In genomic region chr12:54516039-54516438, GRCm38 (mm10) we compare ENCODE assay signal across 6 mouse cellular contexts.
A peak's percentile ranks its signal among the peaks of the same experiment; 100 is the strongest.
DNase-seq lines count a peak whose midpoint lies in the region; ATAC-seq and TF ChIP-seq lines count a peak whose summit lies in the region.
"Not testable (repeated sequence)": the region's sequence is repeated elsewhere in the genome, so short reads cannot be mapped to it uniquely, and the experiment has no call there.

No protein-coding gene starts in this region.

- not testable (repeated sequence) for TF ChIP-seq POLR2A in embryonic fibroblast, embryonic 13.5 days (IDR thresholded peaks at IDR 0.05; ENCODE audit: low read depth, low read length)

- not testable (repeated sequence) for DNase-seq in heart, postnatal 0 days (ENCODE audit: low spot score)
- peak; percentile 14 for DNase-seq in midbrain, embryonic 14.5 days

- not testable (repeated sequence) for H3K27me3 ChIP-seq in heart, embryonic 12.5 days (replicated peaks); heart, postnatal 0 days (ENCODE audit: control insufficient read depth, insufficient read depth, low read length); intestine, postnatal 0 days (replicated peaks; ENCODE audit: control insufficient read depth, insufficient read depth, low read length); midbrain, embryonic 14.5 days (ENCODE audit: control insufficient read depth, insufficient read depth, low read length); stomach, embryonic 16.5 days (ENCODE audit: control insufficient read depth, insufficient read depth, low read length)

- 23% methylated on average over 4 of the region's 4 CpGs for WGBS in heart, embryonic 12.5 days
- 35% methylated on average over 4 of the region's 4 CpGs for WGBS in heart, postnatal 0 days
- 62% methylated on average over 4 of the region's 4 CpGs for WGBS in intestine, postnatal 0 days
- WGBS in midbrain, embryonic 14.5 days, result 35% methylated on average over 4 of the region's 4 CpGs
- 50% methylated on average over 4 of the region's 4 CpGs for WGBS in stomach, embryonic 16.5 days

- H3K36me3 ChIP-seq in heart, embryonic 12.5 days; heart, postnatal 0 days (replicated peaks; ENCODE audit: control insufficient read depth, insufficient read depth, low read length); intestine, postnatal 0 days (ENCODE audit: control insufficient read depth, insufficient read depth); midbrain, embryonic 14.5 days (ENCODE audit: control insufficient read depth, insufficient read depth, low read length); stomach, embryonic 16.5 days (ENCODE audit: control insufficient read depth, insufficient read depth, low read length): not testable (repeated sequence)

- not testable (repeated sequence) for ATAC-seq in heart, embryonic 12.5 days (ENCODE audit: insufficient number of reproducible peaks, low FRiP score); heart, postnatal 0 days (ENCODE audit: insufficient read depth, low read depth); intestine, postnatal 0 days; midbrain, embryonic 14.5 days (ENCODE audit: low FRiP score, low TSS enrichment)
- peak; percentile 56; the same call in 1 of the 2 replicates for ATAC-seq in stomach, embryonic 16.5 days (ENCODE audit: insufficient read depth, low FRiP score)

- not testable (repeated sequence) for TF ChIP-seq CTCF in embryonic fibroblast, embryonic 13.5 days (IDR thresholded peaks at IDR 0.05; ENCODE audit: borderline replicate concordance, insufficient read depth, low read length); heart, postnatal 0 days (IDR thresholded peaks at IDR 0.05; ENCODE audit: low read depth); intestine, postnatal 0 days (IDR thresholded peaks at IDR 0.05; ENCODE audit: low read depth)

- TF ChIP-seq EP300 in heart, postnatal 0 days (IDR thresholded peaks at IDR 0.05; ENCODE audit: low read depth), result not testable (repeated sequence)

- H3K9me3 ChIP-seq in heart, embryonic 12.5 days (replicated peaks); heart, postnatal 0 days (replicated peaks; ENCODE audit: control insufficient read depth, low read length); intestine, postnatal 0 days (ENCODE audit: control insufficient read depth); midbrain, embryonic 14.5 days (ENCODE audit: control insufficient read depth, low read length); stomach, embryonic 16.5 days (replicated peaks; ENCODE audit: control insufficient read depth, low read length): not testable (repeated sequence)

- H3K4me3 ChIP-seq in embryonic fibroblast, embryonic 13.5 days (ENCODE audit: insufficient read depth, low read length); heart, embryonic 12.5 days; heart, postnatal 0 days (ENCODE audit: low read depth, low read length); intestine, postnatal 0 days (ENCODE audit: low read depth, low read length); midbrain, embryonic 14.5 days (replicated peaks; ENCODE audit: low read depth, low read length); stomach, embryonic 16.5 days (replicated peaks; ENCODE audit: low read length): not testable (repeated sequence)

- 0 out of 2 replicates have a peak overlapping the region, but pooled peaks have one; percentile 17 for H3K27ac ChIP-seq in embryonic fibroblast, embryonic 13.5 days (ENCODE audit: insufficient read depth, low read length)
- H3K27ac ChIP-seq in heart, embryonic 12.5 days (ENCODE audit: poor library complexity, severe bottlenecking), result peak overlapping the region; percentile 49; the same call in 1 of the 2 replicates
- peak overlapping the region; percentile 61; the same call in 1 of the 2 replicates for H3K27ac ChIP-seq in heart, postnatal 0 days (ENCODE audit: low read depth)
- H3K27ac ChIP-seq in intestine, postnatal 0 days (ENCODE audit: low read depth, low read length), result peak overlapping the region; percentile 46; the same call in 1 of the 2 replicates
- H3K27ac ChIP-seq in midbrain, embryonic 14.5 days (replicated peaks; ENCODE audit: low read depth, low read length), result not testable (repeated sequence)
- H3K27ac ChIP-seq in stomach, embryonic 16.5 days (ENCODE audit: low read length), result peak overlapping the region; percentile 89

- not testable (repeated sequence) for H3K9ac ChIP-seq in heart, embryonic 12.5 days; heart, postnatal 0 days (replicated peaks; ENCODE audit: low read depth, low read length); intestine, postnatal 0 days (ENCODE audit: low read depth, low read length); midbrain, embryonic 14.5 days (replicated peaks; ENCODE audit: low read length); stomach, embryonic 16.5 days (ENCODE audit: low read length)

- not testable (repeated sequence) for H3K4me2 ChIP-seq in heart, embryonic 12.5 days; heart, postnatal 0 days (ENCODE audit: low read depth, low read length); intestine, postnatal 0 days (replicated peaks; ENCODE audit: low read depth); midbrain, embryonic 14.5 days (ENCODE audit: low read length); stomach, embryonic 16.5 days (ENCODE audit: low read depth, low read length)

- H3K4me1 ChIP-seq in embryonic fibroblast, embryonic 13.5 days (ENCODE audit: control insufficient read depth, insufficient read depth, low read length); heart, postnatal 0 days (ENCODE audit: control insufficient read depth, insufficient read depth); intestine, postnatal 0 days (replicated peaks; ENCODE audit: control insufficient read depth, insufficient read depth, low read length); midbrain, embryonic 14.5 days (ENCODE audit: control insufficient read depth, insufficient read depth, low read length): not testable (repeated sequence)
- H3K4me1 ChIP-seq in heart, embryonic 12.5 days (replicated peaks), result peaks cover 14% of the 10 kb centered on the region
- H3K4me1 ChIP-seq in stomach, embryonic 16.5 days (ENCODE audit: control insufficient read depth, insufficient read depth, low read length), result peaks cover 10% of the 10 kb centered on the region
